Mouse (Mus musculus): ENCODE measurements at regions not wholly inside any gene's neighbourhood (a gene's known extent, or its start where the extent isn't known, plus 50 kb on each side); places are given as distances from the start of the nearest gene placed in this dataset.
A peak's percentile ranks its signal among the peaks of the same experiment; 100 is the strongest.

DNA sequence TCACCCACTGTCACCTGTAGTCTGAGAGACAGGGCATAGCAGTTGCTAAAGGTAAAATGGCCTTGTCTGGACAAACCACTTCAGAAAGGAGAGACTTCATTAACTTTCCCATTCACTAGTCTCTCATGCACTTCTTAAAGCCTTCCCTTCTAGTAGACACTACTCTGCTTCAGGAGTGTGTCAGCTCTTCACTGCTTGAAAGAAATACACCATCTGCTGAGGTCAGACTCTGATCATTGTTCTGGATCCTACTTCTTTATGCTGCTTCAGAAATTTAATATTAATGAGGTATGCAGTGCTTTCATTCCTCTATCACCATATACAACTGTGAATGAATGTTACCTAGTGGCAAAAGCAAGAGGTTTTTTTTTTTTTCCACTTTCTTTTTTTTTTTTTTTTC, 277.2 kb upstream of the Hs3st5 start:
- Histone ChIP-seq H3K4me2 (ENCODE audit: low read depth) (no peak overlapping the region), H3K4me1 (ENCODE audit: insufficient read depth) (no peaks in the 10 kb centered on the region), H3K36me3 (ENCODE audit: insufficient read depth) (no peaks in the 10 kb centered on the region), H3K27ac (ENCODE audit: low read depth, low read length) (no peak overlapping the region), H3K9me3 (ENCODE audit: low read length) (no peaks in the 10 kb centered on the region), H3K27me3 (ENCODE audit: insufficient read depth, low read length) (no peaks in the 10 kb centered on the region), H3K4me3 (ENCODE audit: low read depth, low read length) (no peak overlapping the region), H3K9ac (no peak overlapping the region)
- no peak for TF ChIP-seq CTCF (IDR thresholded peaks at IDR 0.05; ENCODE audit: low read depth)
- ATAC-seq = no peak
- no peak for DNase-seq

DNA sequence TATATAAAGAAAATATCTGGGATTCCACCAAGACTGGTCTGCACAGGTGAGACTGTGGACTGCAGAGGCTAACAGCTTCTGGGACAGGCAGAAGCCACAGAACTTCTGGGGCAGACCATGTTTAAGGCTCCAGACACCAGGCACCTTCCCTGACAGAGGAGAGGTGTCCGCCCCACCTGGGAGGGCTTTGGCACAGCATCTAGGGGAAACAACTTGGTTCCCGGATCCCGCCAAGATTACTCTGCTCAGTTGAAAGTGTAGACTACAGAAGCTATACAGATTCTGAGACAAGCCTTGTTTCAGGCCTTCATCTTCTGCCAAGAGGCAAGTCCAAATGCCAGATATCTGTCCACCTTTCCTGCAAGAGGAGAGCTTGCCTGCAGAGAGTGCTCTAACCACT, 267.1 kb upstream of the Hs3st5 start:
- Histone ChIP-seq H3K9me3 (ENCODE audit: low read length) (no peaks in the 10 kb centered on the region), H3K4me3 (ENCODE audit: low read depth, low read length) (no peak overlapping the region), H3K36me3 (ENCODE audit: insufficient read depth) (no peaks in the 10 kb centered on the region), H3K27me3 (ENCODE audit: insufficient read depth, low read length) (no peaks in the 10 kb centered on the region), H3K4me1 (ENCODE audit: insufficient read depth) (no peaks in the 10 kb centered on the region), H3K27ac (ENCODE audit: low read depth, low read length) (no peak overlapping the region), H3K9ac (no peak overlapping the region), H3K4me2 (ENCODE audit: low read depth) (no peak overlapping the region)
- TF ChIP-seq CTCF (IDR thresholded peaks at IDR 0.05; ENCODE audit: low read depth) = no peak
- DNase-seq (no peak), ATAC-seq (no peak)
- 96% methylated on average over 3 of the region's 3 CpGs for WGBS

DNA sequence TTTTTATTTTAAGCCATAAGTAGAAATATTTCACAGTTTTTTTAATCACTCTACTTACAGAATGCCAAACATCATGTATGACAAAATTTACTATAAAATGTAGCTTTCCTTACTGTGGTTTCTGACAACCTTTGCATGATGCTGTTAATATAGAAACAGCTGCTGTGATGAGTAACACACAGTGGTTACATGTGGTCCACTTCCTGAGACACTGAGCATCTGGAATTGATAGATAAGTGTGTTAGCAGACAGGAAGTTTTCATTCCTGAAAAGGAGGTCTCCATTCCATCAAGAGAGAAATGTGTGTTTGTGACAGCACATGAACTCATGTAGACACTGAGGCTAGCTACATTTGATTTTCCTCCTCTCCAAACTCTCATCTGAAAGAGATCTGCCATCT, 258.2 kb upstream of the Hs3st5 start:
- DNase-seq (peak; percentile 1), ATAC-seq (no peak)
- no peak for TF ChIP-seq CTCF (IDR thresholded peaks at IDR 0.05; ENCODE audit: low read depth)
- no peak overlapping the region for H3K27ac ChIP-seq (ENCODE audit: low read depth, low read length)
- no peak overlapping the region for H3K4me2 ChIP-seq (ENCODE audit: low read depth)
- no peaks in the 10 kb centered on the region for H3K4me1 ChIP-seq (ENCODE audit: insufficient read depth)
- H3K4me3 ChIP-seq (ENCODE audit: low read depth, low read length) = no peak overlapping the region
- H3K36me3 ChIP-seq (ENCODE audit: insufficient read depth) = no peaks in the 10 kb centered on the region
- H3K27me3 ChIP-seq (ENCODE audit: insufficient read depth, low read length) = no peaks in the 10 kb centered on the region
- H3K9ac ChIP-seq = no peak overlapping the region
- no peaks in the 10 kb centered on the region for H3K9me3 ChIP-seq (ENCODE audit: low read length)

All from forebrain, postnatal 0 days (tissue).